Mouse (Mus musculus) intestine, embryonic 14.5 days (tissue): ENCODE results near the gene Dolk. TPM values are rescaled to one million over a fixed set of nuclear protein-coding genes. Genes with fewer than 3 reads are reported as not detected.

Source experiments
- ATAC-seq: fragments of 200-750 bp; cut with Nextera tagmentation; replicated peaks from 2 replicates; pipeline ENCODE4 v1.8.0; 2017; ENCODE audit warnings: low read depth, moderate number of reproducible peaks, moderate TSS enrichment, moderate library complexity; ENCODE audit not compliant: low FRiP score, low TSS enrichment
- DNase-seq: peaks from one replicate; pipeline ENCODE4 v3.0.0-alpha.2; 2018; ENCODE audit warnings: low spot score
- H3K27ac ChIP-seq: fragments of 300-500 bp; sonication (generic); 2 replicates; pipeline ENCODE4 v1.5.1; 2014; ENCODE audit warnings: low read depth, mild to moderate bottlenecking, control low read depth
- H3K27me3 ChIP-seq: fragments of 300-500 bp; sonication (generic); replicated peaks from 2 replicates; pipeline ENCODE4 v1.6.1; 2014; ENCODE audit warnings: low read length, control low read depth; ENCODE audit not compliant: control insufficient read depth, insufficient read depth
- H3K36me3 ChIP-seq: fragments of 300-500 bp; sonication (generic); 2 replicates; pipeline ENCODE4 v1.6.1; 2014; ENCODE audit warnings: low read length, control low read depth; ENCODE audit not compliant: control insufficient read depth, insufficient read depth
- H3K4me1 ChIP-seq: fragments of 300-500 bp; sonication (generic); replicated peaks from 2 replicates; pipeline ENCODE4 v1.6.1; 2014; ENCODE audit warnings: low read length, control low read depth, mixed read lengths; ENCODE audit not compliant: control insufficient read depth, insufficient read depth
- H3K4me2 ChIP-seq: fragments of 300-500 bp; sonication (generic); 2 replicates; pipeline ENCODE4 v1.6.1; 2014; ENCODE audit warnings: low read length
- H3K4me3 ChIP-seq: fragments of 300-500 bp; sonication (generic); 2 replicates; pipeline ENCODE4 v1.5.1; 2014; ENCODE audit warnings: low read depth, low read length, control low read depth, mixed read lengths
- H3K9ac ChIP-seq: fragments of 300-500 bp; sonication (generic); 2 replicates; pipeline ENCODE4 v1.6.1; 2014; ENCODE audit warnings: mild to moderate bottlenecking, low read length
- H3K9me3 ChIP-seq: fragments of 300-500 bp; sonication (generic); 2 replicates; pipeline ENCODE4 v1.6.1; 2016; ENCODE audit warnings: low read length, control low read depth; ENCODE audit not compliant: control insufficient read depth
- WGBS: fragments of 180-500 bp; shearing (Covaris S2); extraction: QIAGEN DNeasy Blood & Tissue Kit; methylation state at CpG from one replicate; pipeline ENCODE4 v1.1.7; 2014; 5-methylcytosine and 5-hydroxymethylcytosine counted together
- polyA plus RNA-seq: library from polyadenylated mRNA; unstranded; fragments of >200 nt; fragmentation: Nextera tagmentation; extraction: Ambion mirVana; gene quantifications from 2 replicates; pipeline ENCODE4 v1.2.1, GENCODE M21; 2014

Gene Dolk
- polyA plus RNA-seq, 1 experiment from 2014 or later: 31.9 TPM

GRCm38 (mm10) chr2:30249182-30249581, 37.0 kb downstream of the Dolk start:
- H3K27me3 ChIP-seq: no peaks in the 10 kb centered on the region

GRCm38 (mm10) chr2:30247681-30248080, 38.5 kb downstream of the Dolk start:
- Histone ChIP-seq H3K4me1 (peaks cover 10% of the 10 kb centered on the region; the same call in 1 of the 2 replicates), H3K9me3 (no peaks in the 10 kb centered on the region), H3K9ac (no peak overlapping the region), H3K36me3 (peaks cover 31% of the 10 kb centered on the region), H3K4me2 (no peak overlapping the region), H3K27me3 (no peaks in the 10 kb centered on the region), H3K4me3 (no peak overlapping the region), H3K27ac (no peak overlapping the region)
- WGBS: 78% methylated on average over 4 of the region's 4 CpGs
- no peak for ATAC-seq
- DNase-seq: no peak

More at GRCm38 (mm10) chr2:30249182-30249581, 37.0 kb downstream of the Dolk start:
- no peaks in the 10 kb centered on the region for H3K9me3 ChIP-seq
- no peak overlapping the region for H3K27ac ChIP-seq
- H3K4me1 ChIP-seq: peaks cover 10% of the 10 kb centered on the region; the same call in 1 of the 2 replicates
- DNase-seq (no peak), ATAC-seq (no peak)
- H3K4me2 ChIP-seq: no peak overlapping the region
- H3K9ac ChIP-seq: no peak overlapping the region
- WGBS: 97% methylated on average over 3 of the region's 3 CpGs
- peaks cover 23% of the 10 kb centered on the region for H3K36me3 ChIP-seq
- H3K4me3 ChIP-seq: no peak overlapping the region

GRCm38 (mm10) chr2:30247036-30247435, 39.1 kb downstream of the Dolk start:
- ATAC-seq (no peak), DNase-seq (no peak)
- Histone ChIP-seq H3K27me3 (no peaks in the 10 kb centered on the region), H3K4me1 (peaks cover 6% of the 10 kb centered on the region; the same call in 1 of the 2 replicates), H3K4me2 (no peak overlapping the region), H3K27ac (no peak overlapping the region), H3K9ac (no peak overlapping the region), H3K4me3 (no peak overlapping the region), H3K36me3 (peaks cover 31% of the 10 kb centered on the region), H3K9me3 (no peaks in the 10 kb centered on the region)
- WGBS: 96% methylated on average over 5 of the region's 5 CpGs

- peaks cover 52% of the 10 kb centered on the region for H3K36me3 ChIP-seq
- DNase-seq (no peak), ATAC-seq (peak; percentile 26; the same call in 1 of the 2 replicates)
- no peaks in the 10 kb centered on the region for H3K9me3 ChIP-seq
- peak overlapping the region; percentile 29; the same call in 1 of the 2 replicates for H3K27ac ChIP-seq
- H3K27me3 ChIP-seq: no peaks in the 10 kb centered on the region
- no peak overlapping the region for H3K9ac ChIP-seq
- H3K4me2 ChIP-seq: no peak overlapping the region
- 56% methylated on average over 7 of the region's 7 CpGs for WGBS
- no peak overlapping the region for H3K4me3 ChIP-seq
- 0 out of 2 replicates have a peak, but pooled peaks cover under 1% of the 10 kb centered on the region for H3K4me1 ChIP-seq
These were observed 41.4 kb downstream of the Dolk start for GRCm38 (mm10) chr2:30244595-30245178.

- Histone ChIP-seq H3K9me3 (no peaks in the 10 kb centered on the region), H3K4me2 (no peak overlapping the region), H3K27ac (no peak overlapping the region), H3K4me1 (peaks cover 13% of the 10 kb centered on the region), H3K9ac (no peak overlapping the region), H3K27me3 (no peaks in the 10 kb centered on the region), H3K36me3 (peaks cover 40% of the 10 kb centered on the region), H3K4me3 (no peak overlapping the region)
- DNase-seq (no peak), ATAC-seq (no peak)
- WGBS: 93% methylated on average over 4 of the region's 4 CpGs
These were observed 42.7 kb downstream of the Dolk start for GRCm38 (mm10) chr2:30243391-30243790.

GRCm38 (mm10) chr2:30242509-30242908, 43.6 kb downstream of the Dolk start:
- no peak overlapping the region for H3K27ac ChIP-seq
- ATAC-seq: no peak
- no peak for DNase-seq
- H3K4me1 ChIP-seq: peaks cover 14% of the 10 kb centered on the region
- H3K9me3 ChIP-seq: no peaks in the 10 kb centered on the region
- H3K9ac ChIP-seq: no peak overlapping the region
- H3K4me3 ChIP-seq: no peak overlapping the region
- H3K4me2 ChIP-seq: no peak overlapping the region
- H3K27me3 ChIP-seq: no peaks in the 10 kb centered on the region
- peaks cover 32% of the 10 kb centered on the region for H3K36me3 ChIP-seq
- 41% methylated on average over 4 of the region's 4 CpGs for WGBS

GRCm38 (mm10) chr2:30240267-30240666, 45.9 kb downstream of the Dolk start, which contains the start of gene Gm28035:
TSS of gene Gm28035 (plus strand) at chr2:30240567.
- Histone ChIP-seq H3K9ac (0 out of 2 replicates have a peak within 1 kb of the TSS, but pooled peaks have one; percentile 20), H3K4me1 (peaks cover 23% of the 10 kb centered on the region), H3K36me3 (peaks cover 32% of the 10 kb centered on the region), H3K9me3 (no peaks in the 10 kb centered on the region), H3K27me3 (no peaks in the 10 kb centered on the region), H3K4me2 (peak within 1 kb of the TSS; percentile 89), H3K27ac (0 out of 2 replicates have a peak within 1 kb of the TSS, but pooled peaks have one; percentile 5), H3K4me3 (no peak within 1 kb of the TSS)
- DNase-seq (no peak), ATAC-seq (no peak)
- WGBS: 75% methylated on average over 2 of the region's 2 CpGs

- Histone ChIP-seq H3K27ac (0 out of 2 replicates have a peak overlapping the region, but pooled peaks have one; percentile 5), H3K4me2 (no peak overlapping the region; the same call in 1 of the 2 replicates), H3K9me3 (no peaks in the 10 kb centered on the region), H3K9ac (no peak overlapping the region), H3K4me1 (peaks cover 23% of the 10 kb centered on the region), H3K4me3 (no peak overlapping the region), H3K27me3 (no peaks in the 10 kb centered on the region), H3K36me3 (peaks cover 32% of the 10 kb centered on the region)
- DNase-seq (no peak), ATAC-seq (no peak)
- WGBS: 69% methylated on average over 4 of the region's 4 CpGs
These were observed 46.4 kb downstream of the Dolk start for GRCm38 (mm10) chr2:30239777-30240176.
